Mouse (Mus musculus): Measurements from ENCODE around the gene Selenom. TPM values are rescaled to one million over a fixed set of nuclear protein-coding genes. Genes with fewer than 3 reads are reported as not detected.

The Selenom gene
- total and polyA plus RNA-seq, 3 experiments, result not detected

GRCm38 (mm10) chr11:3496756-3497155 lies 17.7 kb upstream of the Selenom start:
- TF ChIP-seq TAL1 (conservative IDR thresholded peaks at IDR 0.05; ENCODE audit: low read depth, low read length) (no peak), GATA2 (IDR thresholded peaks at IDR 0.05; ENCODE audit: borderline replicate concordance, low read depth, low read length) (no peak), CTCF (IDR thresholded peaks at IDR 0.05; ENCODE audit: low read depth, low read length) (no peak), GATA1 (IDR thresholded peaks at IDR 0.05; ENCODE audit: borderline replicate concordance, low read length) (no peak)
- no peak for ATAC-seq (ENCODE audit: extremely low read depth, insufficient number of reproducible peaks, low FRiP score, poor library complexity, severe bottlenecking)
- DNase-seq (ENCODE audit: low spot score), result no peak
- no peaks in the 10 kb centered on the region for H3K9me3 ChIP-seq (replicated peaks)
- no peaks in the 10 kb centered on the region for H3K36me3 ChIP-seq (replicated peaks)
- H3K27me3 ChIP-seq (ENCODE audit: insufficient read depth, low read length), result peaks cover 23% of the 10 kb centered on the region; the same call in 1 of the 2 replicates
- H3K4me1 ChIP-seq (ENCODE audit: insufficient read depth, low read depth, low read length), result no peaks in the 10 kb centered on the region
- no peak overlapping the region for H3K4me3 ChIP-seq (ENCODE audit: low read depth, low read length)

- no peak overlapping the region for H3K4me3 ChIP-seq (ENCODE audit: low read depth, low read length)
- H3K9me3 ChIP-seq (replicated peaks), result no peaks in the 10 kb centered on the region
- no peaks in the 10 kb centered on the region for H3K36me3 ChIP-seq (replicated peaks)
- TF ChIP-seq POLR2AphosphoS5 (IDR thresholded peaks at IDR 0.05; ENCODE audit: insufficient replicate concordance, low read depth, low read length) (no peak), CTCF (IDR thresholded peaks at IDR 0.05; ENCODE audit: low read depth, low read length) (no peak), TAL1 (conservative IDR thresholded peaks at IDR 0.05; ENCODE audit: low read depth, low read length) (no peak), GATA1 (IDR thresholded peaks at IDR 0.05; ENCODE audit: borderline replicate concordance, low read length) (no peak), GATA2 (IDR thresholded peaks at IDR 0.05; ENCODE audit: borderline replicate concordance, low read depth, low read length) (no peak)
- DNase-seq (ENCODE audit: low spot score), result no peak
- no peak for ATAC-seq (ENCODE audit: extremely low read depth, insufficient number of reproducible peaks, low FRiP score, poor library complexity, severe bottlenecking)
- H3K27me3 ChIP-seq (ENCODE audit: insufficient read depth, low read length), result peaks cover 21% of the 10 kb centered on the region; the same call in 1 of the 2 replicates
- H3K4me1 ChIP-seq (ENCODE audit: insufficient read depth, low read depth, low read length), result no peaks in the 10 kb centered on the region
These were observed 17.2 kb upstream of the Selenom start for GRCm38 (mm10) chr11:3497296-3497695.

GRCm38 (mm10) chr11:3502057-3502456 lies 12.4 kb upstream of the Selenom start:
- DNase-seq (ENCODE audit: low spot score) (no peak), ATAC-seq (ENCODE audit: extremely low read depth, insufficient number of reproducible peaks, low FRiP score, poor library complexity, severe bottlenecking) (no peak)
- Histone ChIP-seq H3K4me3 (ENCODE audit: low read depth, low read length) (no peak overlapping the region), H3K27me3 (ENCODE audit: insufficient read depth, low read length) (peaks cover 23% of the 10 kb centered on the region), H3K4me1 (ENCODE audit: insufficient read depth, low read depth, low read length) (no peaks in the 10 kb centered on the region), H3K9me3 (replicated peaks) (no peaks in the 10 kb centered on the region), H3K36me3 (replicated peaks) (no peaks in the 10 kb centered on the region)
- no peak for TF ChIP-seq GATA1 (IDR thresholded peaks at IDR 0.05; ENCODE audit: borderline replicate concordance, low read length)
- no peak for TF ChIP-seq POLR2AphosphoS5 (IDR thresholded peaks at IDR 0.05; ENCODE audit: insufficient replicate concordance, low read depth, low read length)
- no peak for TF ChIP-seq TAL1 (conservative IDR thresholded peaks at IDR 0.05; ENCODE audit: low read depth, low read length)
- TF ChIP-seq CTCF (IDR thresholded peaks at IDR 0.05; ENCODE audit: low read depth, low read length), result no peak
- TF ChIP-seq GATA2 (IDR thresholded peaks at IDR 0.05; ENCODE audit: borderline replicate concordance, low read depth, low read length), result no peak

GRCm38 (mm10) chr11:3502459-3503072 lies 11.9 kb upstream of the Selenom start:
- Histone ChIP-seq H3K9me3 (replicated peaks) (no peaks in the 10 kb centered on the region), H3K27me3 (ENCODE audit: insufficient read depth, low read length) (peaks cover 28% of the 10 kb centered on the region), H3K4me3 (ENCODE audit: low read depth, low read length) (no peak overlapping the region), H3K4me1 (ENCODE audit: insufficient read depth, low read depth, low read length) (no peaks in the 10 kb centered on the region; the same call in 1 of the 2 replicates), H3K36me3 (replicated peaks) (no peaks in the 10 kb centered on the region)
- no peak for TF ChIP-seq GATA1 (IDR thresholded peaks at IDR 0.05; ENCODE audit: borderline replicate concordance, low read length)
- TF ChIP-seq POLR2AphosphoS5 (IDR thresholded peaks at IDR 0.05; ENCODE audit: insufficient replicate concordance, low read depth, low read length), result no peak
- no peak for TF ChIP-seq TAL1 (conservative IDR thresholded peaks at IDR 0.05; ENCODE audit: low read depth, low read length)
- no peak for TF ChIP-seq GATA2 (IDR thresholded peaks at IDR 0.05; ENCODE audit: borderline replicate concordance, low read depth, low read length)
- TF ChIP-seq CTCF (IDR thresholded peaks at IDR 0.05; ENCODE audit: low read depth, low read length), result no peak
- ATAC-seq (ENCODE audit: extremely low read depth, insufficient number of reproducible peaks, low FRiP score, poor library complexity, severe bottlenecking) (no peak), DNase-seq (ENCODE audit: low spot score) (no peak)

- Histone ChIP-seq H3K4me1 (ENCODE audit: insufficient read depth, low read depth, low read length) (peaks cover 11% of the 10 kb centered on the region), H3K27me3 (ENCODE audit: insufficient read depth, low read length) (peaks cover 35% of the 10 kb centered on the region), H3K36me3 (replicated peaks) (no peaks in the 10 kb centered on the region), H3K9me3 (replicated peaks) (no peaks in the 10 kb centered on the region), H3K4me3 (ENCODE audit: low read depth, low read length) (no peak overlapping the region)
- DNase-seq (ENCODE audit: low spot score) (no peak), ATAC-seq (ENCODE audit: extremely low read depth, insufficient number of reproducible peaks, low FRiP score, poor library complexity, severe bottlenecking) (no peak)
- TF ChIP-seq POLR2AphosphoS5 (IDR thresholded peaks at IDR 0.05; ENCODE audit: insufficient replicate concordance, low read depth, low read length) (no peak), GATA1 (IDR thresholded peaks at IDR 0.05; ENCODE audit: borderline replicate concordance, low read length) (no peak), GATA2 (IDR thresholded peaks at IDR 0.05; ENCODE audit: borderline replicate concordance, low read depth, low read length) (no peak), TAL1 (conservative IDR thresholded peaks at IDR 0.05; ENCODE audit: low read depth, low read length) (no peak), CTCF (IDR thresholded peaks at IDR 0.05; ENCODE audit: low read depth, low read length) (no peak)
These were observed 10.5 kb upstream of the Selenom start for GRCm38 (mm10) chr11:3503755-3504693.

GRCm38 (mm10) chr11:3508226-3508625 lies 6.3 kb upstream of the Selenom start:
- H3K4me1 ChIP-seq (ENCODE audit: insufficient read depth, low read depth, low read length), result peaks cover 30% of the 10 kb centered on the region
- TF ChIP-seq GATA2 (IDR thresholded peaks at IDR 0.05; ENCODE audit: borderline replicate concordance, low read depth, low read length), result no peak
- TF ChIP-seq GATA1 (IDR thresholded peaks at IDR 0.05; ENCODE audit: borderline replicate concordance, low read length), result no peak
- no peak for TF ChIP-seq TAL1 (conservative IDR thresholded peaks at IDR 0.05; ENCODE audit: low read depth, low read length)
- TF ChIP-seq CTCF (IDR thresholded peaks at IDR 0.05; ENCODE audit: low read depth, low read length), result no peak
- no peak for TF ChIP-seq POLR2AphosphoS5 (IDR thresholded peaks at IDR 0.05; ENCODE audit: insufficient replicate concordance, low read depth, low read length)
- H3K4me3 ChIP-seq (ENCODE audit: low read depth, low read length), result no peak overlapping the region; the same call in 1 of the 2 replicates
- ATAC-seq (ENCODE audit: extremely low read depth, insufficient number of reproducible peaks, low FRiP score, poor library complexity, severe bottlenecking), result no peak
- H3K27me3 ChIP-seq (ENCODE audit: insufficient read depth, low read length), result peaks cover 21% of the 10 kb centered on the region
- DNase-seq (ENCODE audit: low spot score), result no peak
- H3K9me3 ChIP-seq (replicated peaks), result no peaks in the 10 kb centered on the region
- no peaks in the 10 kb centered on the region for H3K36me3 ChIP-seq (replicated peaks)
